Mouse (Mus musculus) G1E (cell line): Measurements from ENCODE around the gene Ankrd23.

Source experiments
- CTCF ChIP-seq: IDR thresholded peaks from 2 replicates; pipeline ENCODE4 v1.5.1; 2012; ENCODE audit warnings: low read depth, low read length, inconsistent platforms, mixed read lengths
- GATA1 ChIP-seq: IDR thresholded peaks from 2 replicates; pipeline ENCODE4 v1.6.1; 2012; ENCODE audit warnings: borderline replicate concordance, low read length, inconsistent platforms, mixed read lengths
- GATA2 ChIP-seq: IDR thresholded peaks from 2 replicates; pipeline ENCODE4 v1.6.1; 2012; ENCODE audit warnings: low read depth, low read length, inconsistent platforms, borderline replicate concordance
- POLR2AphosphoS5 ChIP-seq: IDR thresholded peaks from 2 replicates; pipeline ENCODE4 v1.6.1; 2012; ENCODE audit warnings: low read depth, low read length, inconsistent platforms; ENCODE audit not compliant: insufficient replicate concordance
- TAL1 ChIP-seq: conservative IDR thresholded peaks from 2 replicates; pipeline ENCODE4 v1.6.1; 2012; ENCODE audit warnings: low read depth, low read length, inconsistent platforms, mixed read lengths

DNA sequence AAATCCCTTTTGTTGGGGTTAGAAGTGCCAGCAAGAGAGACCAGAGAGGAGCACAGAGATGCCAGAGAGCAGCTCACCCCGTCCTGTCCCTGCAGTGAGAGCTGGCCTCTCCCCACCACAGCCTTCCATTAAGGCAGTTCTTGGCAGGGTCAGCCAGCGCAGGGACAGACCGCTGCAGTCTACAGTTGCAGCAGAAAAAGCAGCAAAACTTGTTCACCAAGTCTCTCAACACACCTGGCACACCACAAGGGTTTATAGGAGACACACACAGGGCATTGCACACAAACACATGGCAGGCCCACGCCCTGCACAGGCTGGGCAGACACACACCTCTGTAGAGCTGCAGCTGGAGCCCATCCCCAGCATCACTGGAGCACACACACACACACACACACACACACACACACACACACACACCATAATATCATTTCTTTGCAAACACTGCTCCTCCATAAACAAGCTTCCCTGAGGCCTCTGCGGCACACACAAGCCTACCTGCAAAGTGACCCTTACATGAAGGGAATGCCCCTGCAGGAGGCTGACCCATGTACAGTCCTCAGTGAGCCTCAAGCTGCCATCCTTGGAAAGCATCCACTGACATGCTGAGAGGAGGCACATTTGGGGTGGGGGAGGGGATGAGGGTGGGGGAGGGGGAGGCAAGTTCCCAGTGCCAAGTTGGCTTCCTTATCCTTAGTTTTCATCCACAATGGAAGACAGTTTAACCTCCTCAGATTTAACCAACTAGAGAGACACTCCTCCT lies 37.7 kb upstream of the Ankrd23 start:
- TF ChIP-seq CTCF: no peak
- TF ChIP-seq GATA1: no peak
- TF ChIP-seq POLR2AphosphoS5: no peak
- no peak for TF ChIP-seq GATA2
- TF ChIP-seq TAL1: no peak
